Mouse (Mus musculus) embryo, embryonic 10 days (tissue): ENCODE data around the gene Ola1.

ENCODE experiments used
- DNase-seq: peaks from one replicate; pipeline ENCODE4 v3.0.0-alpha.2; 2015; ENCODE audit warnings: low spot score

Ola1 gene

DNA sequence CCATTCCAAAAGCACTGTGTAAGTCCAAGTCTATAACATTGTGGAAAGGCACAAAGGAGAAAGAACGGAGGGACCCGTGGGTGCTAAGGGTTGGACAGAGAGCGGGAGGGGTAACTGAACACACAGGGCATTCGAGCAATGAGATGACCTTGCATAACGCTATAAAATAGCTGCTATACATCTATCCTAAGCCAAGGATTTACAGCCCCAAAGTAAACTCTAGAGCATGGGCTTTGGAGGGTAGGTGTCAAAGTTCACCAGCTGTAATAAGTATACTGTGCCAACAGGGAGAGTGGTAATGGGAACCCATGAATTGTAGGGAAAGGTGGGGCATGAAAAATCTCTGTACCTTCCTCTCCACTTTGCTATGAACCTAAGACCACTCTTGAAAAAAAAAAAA lies at the start of gene Ola1:
Gene Ola1 (minus strand): TSS at position 12 of the 400 bp plus-strand sequence.
- DNase-seq, result no peak

DNA sequence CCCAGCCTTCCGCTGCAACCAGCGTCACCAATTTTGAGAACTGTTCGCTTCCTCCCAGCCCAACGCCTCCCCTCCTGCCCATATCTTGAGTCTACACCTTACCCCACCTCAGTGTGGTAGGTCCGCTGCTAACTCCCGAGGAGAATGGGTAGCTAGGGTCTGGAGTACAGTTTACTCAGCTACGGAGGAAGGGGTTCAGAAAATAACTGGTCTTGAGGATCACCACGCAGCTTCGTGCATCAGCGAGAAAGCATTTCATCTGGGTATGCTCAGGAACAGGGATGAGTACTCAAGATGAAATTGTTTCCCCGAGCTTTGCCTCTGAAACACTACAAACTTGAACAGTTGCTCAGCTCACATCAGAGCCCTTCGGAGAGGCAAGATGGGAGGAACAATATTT lies 49.6 kb upstream of the Ola1 start:
- peak; percentile 31 for DNase-seq

DNA sequence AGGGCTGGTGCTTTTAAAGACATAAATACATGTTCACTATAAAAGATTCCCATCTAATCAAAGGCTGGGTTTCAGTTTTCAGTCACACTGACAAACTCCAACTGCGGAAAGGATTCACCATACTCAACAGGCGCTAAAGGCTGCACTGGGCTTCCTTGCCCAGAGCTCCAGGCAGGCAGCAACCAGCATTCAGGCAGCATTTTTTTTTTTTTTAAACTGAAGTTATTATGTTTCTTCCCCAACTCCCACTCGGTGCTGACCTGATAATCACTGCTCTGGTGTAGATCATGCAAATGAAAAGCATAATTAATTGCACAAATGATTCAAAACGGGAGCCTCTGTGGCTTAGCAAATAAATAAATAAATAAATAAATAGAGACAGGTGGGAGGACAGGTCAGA lies 49.1 kb upstream of the Ola1 start:
- no peak for DNase-seq

DNA sequence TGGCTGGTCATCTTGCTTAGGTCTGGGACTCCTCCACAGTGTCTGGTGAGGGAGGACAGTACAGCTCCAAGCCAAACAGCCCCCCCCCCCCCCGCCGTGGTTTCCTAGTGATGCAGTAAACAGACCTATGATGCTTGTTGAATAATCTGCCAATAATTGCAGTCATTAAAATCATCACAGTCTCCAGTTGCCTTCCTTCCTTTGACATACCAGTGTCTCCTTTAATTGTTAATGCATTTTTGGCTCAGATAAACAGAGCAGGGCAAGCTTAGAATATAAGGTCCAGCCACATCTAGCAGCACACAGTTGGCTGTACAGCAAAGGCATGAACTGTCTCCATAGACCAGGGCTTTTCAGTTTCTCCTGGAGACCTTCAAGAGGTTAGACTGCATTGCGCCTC lies 48.5 kb upstream of the Ola1 start:
- DNase-seq, result no peak

GRCm38 (mm10) chr2:73266623-73267022 lies 47.9 kb upstream of the Ola1 start:
- DNase-seq, result no peak

- peak; percentile 31 for DNase-seq
These were observed 47.3 kb upstream of the Ola1 start for GRCm38 (mm10) chr2:73266011-73266410.

DNA sequence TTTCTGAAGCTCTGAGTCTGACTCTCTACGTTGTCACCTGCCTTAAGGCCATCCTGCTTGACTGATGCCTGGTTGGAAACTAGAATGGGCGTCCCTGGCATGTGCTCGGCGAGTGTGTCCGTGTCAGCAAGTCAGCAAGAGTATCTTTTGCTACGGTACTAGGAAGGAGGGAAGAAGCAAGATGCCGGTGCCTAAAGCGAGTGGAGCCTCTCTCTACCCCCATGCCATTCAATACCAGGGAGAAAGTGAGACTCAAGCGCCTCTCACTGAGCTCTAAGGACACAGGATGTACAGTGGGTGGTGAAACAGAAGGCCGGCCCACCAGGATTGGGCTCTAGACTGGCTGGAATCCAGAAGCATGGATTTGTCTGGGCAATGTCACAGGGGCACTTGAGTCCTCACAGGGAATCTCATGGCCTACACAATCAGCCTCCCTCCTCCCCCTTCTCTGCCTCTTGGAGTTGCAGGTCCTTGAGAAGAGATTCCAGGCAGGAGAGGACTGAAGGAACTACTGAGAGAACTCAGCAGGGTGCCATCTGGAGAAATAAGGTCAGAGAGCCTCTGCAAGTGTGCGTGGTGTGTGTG lies 46.0 kb upstream of the Ola1 start:
- no peak for DNase-seq

GRCm38 (mm10) chr2:73263794-73264610 lies 45.3 kb upstream of the Ola1 start:
- DNase-seq, result peak; percentile 68

GRCm38 (mm10) chr2:73263172-73263765 lies 44.5 kb upstream of the Ola1 start:
- no peak for DNase-seq

DNA sequence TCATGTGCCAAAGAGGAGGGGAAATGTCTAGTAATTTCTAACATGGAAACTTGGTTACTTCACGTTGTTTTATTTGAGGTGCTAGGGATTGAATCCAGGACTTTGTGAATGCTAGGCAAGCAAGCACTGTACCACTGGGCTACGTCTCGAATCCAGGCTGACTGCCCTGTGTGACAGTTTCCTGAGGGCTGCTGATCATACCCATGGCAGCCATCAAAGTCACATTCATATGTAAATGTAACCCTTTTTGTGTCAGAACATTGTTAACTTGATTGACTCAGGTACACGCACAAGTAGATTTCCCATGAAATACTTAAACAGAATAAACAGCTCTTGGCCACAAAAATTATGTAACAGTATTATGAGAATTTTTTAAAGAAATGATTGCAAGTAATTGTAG lies 30.0 kb upstream of the Ola1 start:
- DNase-seq, result no peak

DNA sequence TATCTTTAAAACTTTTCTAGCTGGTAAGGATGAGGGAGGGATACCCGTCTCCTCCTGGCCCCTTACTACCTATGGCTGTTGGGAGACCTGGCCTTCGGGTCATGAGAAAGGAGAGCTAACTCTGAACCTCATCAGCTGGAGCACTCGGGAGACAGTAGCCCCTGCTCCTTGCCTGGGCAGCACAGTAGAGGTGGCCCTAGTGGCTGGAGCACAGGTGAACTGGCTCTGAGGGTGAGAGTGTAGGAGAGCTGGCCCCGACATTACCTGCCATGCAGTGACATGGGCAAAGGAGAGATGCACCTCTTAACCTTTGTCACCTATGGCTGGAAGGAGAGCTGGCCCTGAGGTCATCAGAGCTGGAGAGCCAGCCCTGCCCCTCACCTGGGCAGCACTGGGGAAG lies 22.6 kb upstream of the Ola1 start:
- DNase-seq, result no peak

GRCm38 (mm10) chr2:73231081-73231480 lies 12.4 kb upstream of the Ola1 start:
- DNase-seq, result no peak

- DNase-seq, result peak; percentile 94
These were observed 4.7 kb downstream of the Ola1 start for GRCm38 (mm10) chr2:73213871-73214659.

DNA sequence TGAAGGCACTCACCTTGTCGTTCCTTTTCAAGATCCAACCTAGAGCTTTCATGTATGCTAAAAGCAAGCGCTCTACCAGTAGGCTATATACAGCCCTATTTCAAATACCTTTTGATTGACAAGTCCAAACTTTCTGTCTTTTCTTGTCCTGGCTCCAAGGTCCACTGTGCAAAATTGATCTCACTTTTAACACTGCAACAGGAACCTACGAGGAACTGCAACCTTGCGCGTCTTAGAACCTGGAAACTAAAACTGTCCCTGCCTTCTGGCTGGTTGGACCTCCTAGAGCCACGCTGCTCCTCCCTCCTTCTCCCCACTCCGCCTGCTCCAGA lies 5.2 kb downstream of the Ola1 start:
- peak; percentile 9 for DNase-seq

DNA sequence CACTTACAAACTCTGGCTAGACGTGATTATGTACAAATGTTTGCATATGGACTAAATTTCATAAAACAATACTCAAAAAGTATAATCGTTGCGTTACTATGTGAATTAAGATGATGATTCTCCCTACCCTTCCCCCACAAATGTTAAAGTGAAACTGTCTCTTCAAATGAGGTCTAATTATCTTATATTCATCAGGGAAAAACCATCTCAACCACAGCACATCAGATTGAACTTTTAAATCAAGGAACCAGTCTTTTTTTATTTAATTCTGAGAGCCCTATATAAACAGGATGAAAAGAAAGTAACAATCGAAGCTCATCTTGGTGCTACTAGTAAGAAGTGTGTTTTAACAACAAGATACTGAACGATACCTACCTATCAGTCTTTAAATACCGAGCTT lies 14.4 kb downstream of the Ola1 start:
- no peak for DNase-seq

- no peak for DNase-seq
These were observed 30.2 kb downstream of the Ola1 start for GRCm38 (mm10) chr2:73188488-73188887.

- no peak for DNase-seq
These were observed 33.5 kb downstream of the Ola1 start for GRCm38 (mm10) chr2:73185185-73185584.

GRCm38 (mm10) chr2:73169496-73169895 lies 49.2 kb downstream of the Ola1 start:
- no peak for DNase-seq

- DNase-seq, result peak; percentile 80
These were observed 51.6 kb downstream of the Ola1 start for GRCm38 (mm10) chr2:73167126-73167525.

DNA sequence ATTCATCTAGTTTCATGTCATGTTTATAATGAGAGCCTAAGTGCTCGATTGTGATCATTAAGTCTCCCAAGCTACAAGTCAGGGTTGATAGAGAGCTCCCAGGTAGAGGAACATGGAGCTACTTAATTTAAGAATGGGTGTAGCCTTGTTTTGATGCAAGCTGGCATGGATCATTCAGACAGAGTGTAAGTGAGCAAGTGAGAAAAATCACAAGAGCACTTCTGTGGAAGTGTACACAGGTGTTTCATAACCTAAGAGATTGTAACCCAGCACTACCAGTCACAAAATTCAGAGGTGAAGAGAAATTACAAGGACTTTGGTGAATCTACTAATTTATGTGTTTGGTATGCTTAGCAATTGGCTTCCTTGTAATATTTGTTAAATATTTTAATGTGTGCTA lies 54.1 kb downstream of the Ola1 start:
- no peak for DNase-seq

DNA sequence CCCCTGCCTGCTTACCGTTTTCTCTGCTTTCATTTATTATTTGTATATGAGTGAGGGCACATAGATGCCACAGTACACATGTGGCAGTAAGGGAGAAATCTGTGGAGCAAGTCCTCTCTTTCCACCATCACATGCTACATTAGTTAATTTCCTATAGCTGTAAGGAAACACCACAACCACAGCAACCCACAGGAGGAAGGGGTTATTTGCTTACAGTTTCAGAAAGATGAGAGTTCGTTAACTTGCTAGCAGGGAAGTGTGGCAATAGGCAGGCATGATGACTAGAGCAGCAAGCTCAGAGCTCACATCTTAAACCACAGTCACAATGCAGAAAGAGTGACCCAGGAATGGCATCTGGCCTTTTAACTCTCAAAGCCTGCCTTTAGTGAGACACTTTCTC lies 58.0 kb downstream of the Ola1 start:
- no peak for DNase-seq

- no peak for DNase-seq
These were observed 61.5 kb downstream of the Ola1 start for GRCm38 (mm10) chr2:73157202-73157601.

DNA sequence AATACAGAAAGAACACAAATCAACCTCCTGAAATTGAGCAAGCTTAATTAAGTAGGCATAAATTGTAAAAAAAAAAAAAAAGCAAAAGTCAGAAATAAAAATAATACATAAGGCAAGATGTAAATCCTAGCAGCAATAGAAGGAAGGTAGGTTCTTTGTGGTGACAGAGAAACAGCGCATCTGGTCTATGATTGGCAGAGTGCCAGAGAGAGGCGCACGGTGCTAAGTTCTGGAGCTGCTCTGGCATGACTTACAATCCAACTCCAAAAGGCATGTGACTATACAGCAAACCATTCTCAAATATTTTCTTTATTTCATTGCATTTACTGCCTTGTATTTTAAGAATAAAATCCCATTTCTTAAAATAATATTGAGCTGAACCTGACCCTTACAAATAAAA lies 68.2 kb downstream of the Ola1 start:
- no peak for DNase-seq
